Mouse (Mus musculus) embryo, embryonic 9.5 days (tissue): ENCODE data around the gene Cbr3.

ENCODE experiments used
- DNase-seq: peaks from one replicate; pipeline ENCODE4 v3.0.0-alpha.2; 2017; ENCODE audit errors: extremely low spot score

Gene Cbr3

DNA sequence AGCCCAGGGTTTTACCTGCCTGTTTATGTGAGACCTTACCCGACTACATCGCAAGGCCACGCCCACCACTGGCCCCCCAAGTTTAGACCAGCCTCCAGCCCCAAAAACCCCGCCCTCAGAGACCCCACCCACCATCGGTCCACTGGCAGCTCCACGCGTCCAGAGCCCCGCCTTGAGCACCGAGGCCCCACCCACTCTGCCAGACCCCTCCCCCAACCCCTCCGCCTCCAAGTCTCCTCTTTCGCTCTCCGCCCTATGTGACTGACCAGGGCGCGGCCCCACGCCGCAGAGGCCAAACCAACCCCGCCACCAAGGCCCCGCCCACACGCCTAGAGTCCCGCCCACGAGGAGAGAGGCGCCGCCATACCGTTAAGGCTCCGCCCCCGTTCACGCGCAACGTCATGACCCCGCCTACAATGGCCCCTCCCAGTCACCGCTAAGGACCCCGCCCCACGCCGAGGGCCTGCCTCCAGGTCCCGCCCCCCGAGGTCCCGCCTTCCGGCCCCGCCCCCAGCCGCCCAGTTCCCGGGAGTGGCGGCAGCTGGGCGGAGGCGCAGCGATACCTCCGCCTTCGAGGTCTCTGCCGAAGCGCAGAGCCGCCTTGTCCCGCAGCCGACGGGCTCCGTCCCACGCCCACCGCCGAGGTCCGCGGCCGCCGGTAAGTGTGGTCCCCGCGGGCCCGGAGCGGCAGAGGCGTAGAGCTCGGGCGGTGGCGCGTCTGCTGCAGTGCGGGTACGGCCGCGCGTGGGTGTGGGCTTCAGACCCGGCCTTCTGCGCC lies 28.6 kb downstream of the Cbr3 start, which contains the start of gene Dop1b:
Gene Dop1b, plus strand, starts transcription at position 494 of the 778 bp plus-strand sequence.
- peak; percentile 100 for DNase-seq

- no peak for DNase-seq
Measured at GRCm38 (mm10) chr16:93712189-93712885, 29.3 kb downstream of the Cbr3 start.

GRCm38 (mm10) chr16:93712966-93713365 lies 30.0 kb downstream of the Cbr3 start:
- DNase-seq: no peak

- no peak for DNase-seq
Measured at GRCm38 (mm10) chr16:93714426-93714825, 31.4 kb downstream of the Cbr3 start.

DNA sequence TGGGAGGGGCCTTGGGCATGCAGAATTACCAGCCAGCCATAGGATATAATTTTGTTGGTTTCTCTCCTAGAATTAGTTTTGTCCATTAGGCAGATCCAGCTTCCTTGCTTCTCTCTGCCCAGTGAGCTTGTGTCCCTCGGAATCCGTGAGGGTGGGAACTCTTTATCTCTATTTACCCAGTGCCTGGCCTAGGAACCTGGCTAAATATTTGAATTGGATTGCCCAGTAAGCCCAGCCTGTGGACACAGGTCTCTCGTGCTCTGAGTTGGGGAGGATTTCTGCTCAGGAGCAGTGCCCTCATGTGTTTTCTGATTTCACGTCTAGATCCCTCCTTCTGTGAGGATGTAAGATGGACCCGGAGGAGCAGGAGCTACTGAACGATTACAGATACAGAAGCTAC lies 32.8 kb downstream of the Cbr3 start:
- no peak for DNase-seq

GRCm38 (mm10) chr16:93717299-93717703 lies 34.3 kb downstream of the Cbr3 start:
- peak; percentile 31 for DNase-seq

DNA sequence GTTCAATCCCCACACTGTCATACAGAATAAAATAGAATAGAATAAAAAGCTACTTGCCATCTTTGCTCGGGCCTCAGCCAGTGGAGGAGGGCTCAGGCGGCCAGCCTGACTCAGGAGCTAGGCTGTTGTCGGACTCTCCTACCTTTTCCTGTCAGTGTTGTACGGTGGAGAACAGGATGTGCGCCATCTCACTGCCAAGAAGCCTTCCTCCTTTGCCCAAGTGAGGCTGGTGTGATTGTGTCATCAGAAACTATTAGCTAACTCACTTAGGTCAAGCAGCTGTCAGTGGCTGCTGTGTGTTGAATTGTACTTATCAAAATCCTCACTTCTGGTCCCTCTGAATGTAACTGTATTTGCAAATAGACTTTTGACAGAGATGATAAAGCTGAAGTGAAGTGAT lies 38.8 kb downstream of the Cbr3 start:
- DNase-seq: no peak

GRCm38 (mm10) chr16:93722476-93722875 lies 39.5 kb downstream of the Cbr3 start:
- no peak for DNase-seq

DNA sequence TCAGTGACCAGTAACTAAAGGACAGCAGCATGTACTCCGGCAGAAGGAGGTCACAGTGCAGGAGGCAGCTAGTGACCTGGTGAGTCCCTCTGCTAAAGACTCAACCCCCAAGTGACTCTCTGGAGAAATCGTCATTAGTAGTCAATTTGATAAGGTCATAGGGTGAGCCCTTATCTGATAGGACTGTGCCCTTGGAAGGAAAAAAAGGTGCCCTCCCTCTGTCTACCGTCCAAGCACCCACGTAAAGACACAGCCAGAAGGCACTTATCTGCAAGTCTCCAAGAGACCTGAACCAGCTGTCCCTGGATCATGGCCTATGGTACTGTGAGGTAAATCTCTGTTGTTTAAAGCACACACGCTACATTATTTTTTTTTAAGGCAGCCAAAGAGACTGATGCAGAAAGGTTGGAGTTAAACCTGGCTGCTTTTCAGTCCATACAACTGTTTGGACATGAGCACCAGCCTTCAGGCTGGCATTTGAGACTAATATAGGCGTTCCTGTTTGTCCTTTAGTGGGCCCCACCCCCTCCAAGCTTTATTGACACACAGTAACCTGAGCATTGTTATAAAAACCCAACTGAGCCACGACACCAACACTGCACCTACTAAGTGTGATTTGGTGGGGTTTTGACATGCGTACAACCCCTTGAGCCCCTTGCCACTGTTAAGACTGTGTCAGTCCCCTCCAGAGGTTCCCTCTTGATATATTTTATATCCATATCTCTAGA lies 42.6 kb downstream of the Cbr3 start:
- no peak for DNase-seq

- no peak for DNase-seq
Measured at GRCm38 (mm10) chr16:93726186-93726585, 43.2 kb downstream of the Cbr3 start.

DNA sequence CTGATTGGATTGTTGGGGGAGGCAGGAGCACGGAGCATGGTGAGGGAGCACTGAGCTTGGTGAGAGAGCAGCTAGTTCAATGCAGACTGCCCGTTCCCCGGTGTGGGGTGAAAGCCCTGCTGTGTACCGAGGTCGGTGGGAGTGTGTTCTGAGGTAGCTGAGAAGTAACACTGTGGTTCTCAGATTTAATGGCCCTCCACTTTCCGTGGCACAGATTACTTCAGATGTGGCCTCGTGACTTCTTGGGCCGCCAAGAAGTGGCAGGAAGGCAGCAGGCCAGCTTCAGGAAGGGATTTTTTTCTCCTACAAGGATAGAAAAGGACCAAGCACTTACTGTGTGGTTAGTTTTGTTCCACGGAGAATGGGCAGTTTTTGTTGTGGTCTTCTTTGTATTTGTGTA lies 45.7 kb downstream of the Cbr3 start:
- no peak for DNase-seq

- no peak for DNase-seq
Measured at GRCm38 (mm10) chr16:93729801-93730721, 47.0 kb downstream of the Cbr3 start.

DNA sequence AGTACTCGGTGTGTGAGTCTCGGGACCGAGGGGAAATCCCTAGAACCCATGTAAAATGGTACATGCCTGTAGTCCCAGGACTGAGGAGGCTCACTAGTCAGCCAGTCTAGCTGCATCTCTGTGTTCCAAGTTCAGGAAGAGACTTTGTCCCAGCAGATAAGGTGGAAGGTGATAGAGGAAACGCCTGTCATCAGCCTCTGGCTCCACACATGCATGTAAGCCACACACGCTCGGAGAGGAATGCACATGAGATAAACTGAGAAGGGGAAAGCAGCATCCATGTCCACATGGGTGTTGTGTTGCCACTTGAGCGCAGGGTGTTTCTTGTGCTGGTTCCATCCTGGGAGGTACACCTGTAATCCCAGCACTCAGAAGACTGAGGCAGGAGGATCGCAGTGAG lies 48.3 kb downstream of the Cbr3 start:
- no peak for DNase-seq

- DNase-seq: no peak
Measured at GRCm38 (mm10) chr16:93732875-93733569, 50.0 kb downstream of the Cbr3 start.

DNA sequence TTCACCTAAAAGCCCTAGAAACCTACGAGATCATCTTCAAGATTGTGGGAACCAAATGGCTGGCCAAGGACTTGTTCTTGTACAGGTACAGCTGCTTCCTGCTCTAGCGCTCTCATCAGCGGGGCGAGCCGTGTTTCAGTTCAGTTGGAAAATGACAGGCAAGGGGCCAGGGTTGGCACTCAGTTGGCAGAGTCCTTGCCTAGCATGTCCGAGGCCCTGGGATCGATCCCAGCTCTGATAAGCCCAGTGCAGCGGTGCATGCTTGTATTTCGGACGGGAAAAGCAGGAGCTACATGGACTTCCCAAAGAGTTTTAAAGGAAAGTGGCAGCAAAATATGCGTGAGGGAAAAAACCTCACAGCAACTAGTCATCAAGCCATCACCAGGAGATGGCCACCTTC lies 56.2 kb downstream of the Cbr3 start:
- no peak for DNase-seq
